9 mouse cellular contexts compared by ENCODE assay signal in the genomic region with DNA sequence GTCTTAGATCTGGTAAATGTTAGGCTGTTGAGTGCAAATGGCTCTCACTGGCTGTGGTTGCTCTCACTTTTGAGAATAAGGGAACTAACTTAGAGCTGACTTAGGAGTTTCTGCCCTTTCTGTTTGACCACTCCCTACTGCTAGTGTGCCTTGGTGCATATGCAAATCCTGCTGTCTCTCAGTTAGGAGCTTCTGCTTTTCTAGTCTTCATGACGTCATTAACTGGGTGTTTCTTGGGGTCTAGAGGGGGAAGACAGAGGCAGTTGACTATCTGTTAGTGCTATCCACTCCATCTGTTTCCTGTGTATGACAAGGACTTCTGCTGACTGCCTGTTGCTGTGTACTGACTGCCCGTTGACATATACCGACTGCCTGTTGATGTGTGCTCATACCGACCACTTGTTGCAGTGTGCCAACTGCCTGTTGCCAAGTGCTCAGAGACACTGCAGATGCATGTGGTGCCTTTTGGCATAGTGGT. TPM values are rescaled to one million over a fixed set of nuclear protein-coding genes. Genes with fewer than 3 reads are reported as not detected.
A peak's percentile ranks its signal among the peaks of the same experiment; 100 is the strongest.
DNase-seq lines count a peak whose midpoint lies in the region; ATAC-seq and TF ChIP-seq lines count a peak whose summit lies in the region.
"Had no signal": no experiment of that assay in that cellular context is flagged by ENCODE, and none has a peak within 500 bp of the region (broad histone marks: within the 10 kb centered on the region; RNA-seq: fewer than 3 reads in every experiment).

No protein-coding gene starts in this region.

- H3K36me3 ChIP-seq in hindbrain, postnatal 0 days (ENCODE audit: insufficient read depth, low read length) = no peaks in the 10 kb centered on the region
- H3K36me3 ChIP-seq in hindbrain, embryonic 16.5 days (ENCODE audit: control insufficient read depth, insufficient read depth, low read length) = no peaks in the 10 kb centered on the region
- no peaks in the 10 kb centered on the region for H3K36me3 ChIP-seq in ES-E14 (ENCODE audit: control insufficient read depth, insufficient read depth, low read length, poor library complexity, severe bottlenecking)
- H3K36me3 ChIP-seq: limb, embryonic 13.5 days had no signal

- no peak overlapping the region for H3K27ac ChIP-seq in hindbrain, postnatal 0 days
- no peak overlapping the region for H3K27ac ChIP-seq in hindbrain, embryonic 16.5 days (ENCODE audit: low read depth, low read length)
- peak overlapping the region; percentile 25; the same call in 1 of the 2 replicates for H3K27ac ChIP-seq in ES-E14 (ENCODE audit: insufficient read depth, low read depth, low read length, poor library complexity, severe bottlenecking)
- H3K27ac ChIP-seq: limb, embryonic 13.5 days had no signal

- H3K4me2 ChIP-seq in hindbrain, postnatal 0 days (ENCODE audit: low read depth, low read length) = no peak overlapping the region
- H3K4me2 ChIP-seq in hindbrain, embryonic 16.5 days (ENCODE audit: low read length) = no peak overlapping the region
- H3K4me2 ChIP-seq: limb, embryonic 13.5 days had no signal

- H3K27me3 ChIP-seq in hindbrain, postnatal 0 days (ENCODE audit: insufficient read depth, low read length) = no peaks in the 10 kb centered on the region
- no peaks in the 10 kb centered on the region for H3K27me3 ChIP-seq in hindbrain, embryonic 16.5 days (replicated peaks; ENCODE audit: control insufficient read depth, insufficient read depth, low read length)
- H3K27me3 ChIP-seq: limb, embryonic 13.5 days had no signal

- H3K4me3 ChIP-seq in hindbrain, postnatal 0 days (ENCODE audit: low read length) = no peak overlapping the region
- no peak overlapping the region for H3K4me3 ChIP-seq in hindbrain, embryonic 16.5 days (ENCODE audit: low read length)
- no peak overlapping the region for H3K4me3 ChIP-seq in ES-E14 (ENCODE audit: insufficient read depth in 1 of 2, low read depth in 1 of 2, low read length in 2 of 2, poor library complexity in 1 of 2, severe bottlenecking in 1 of 2)
- H3K4me3 ChIP-seq: limb, embryonic 13.5 days had no signal

- in situ Hi-C loops in ES-E14 (cut with MboI; ENCODE audit: low sequenced_read_pairs in 2 of 2, unreplicated experiment in 2 of 2) = no loop called here

- 0 out of 2 replicates have a peak, but pooled peaks have one; percentile 18 for ATAC-seq in hindbrain, postnatal 0 days
- no peak for ATAC-seq in hindbrain, embryonic 16.5 days

- no peaks in the 10 kb centered on the region for H3K9me3 ChIP-seq in hindbrain, postnatal 0 days (ENCODE audit: low read length)
- H3K9me3 ChIP-seq in hindbrain, embryonic 16.5 days (ENCODE audit: control insufficient read depth, low read length) = no peaks in the 10 kb centered on the region
- no peaks in the 10 kb centered on the region for H3K9me3 ChIP-seq in ES-E14 (ENCODE audit: control insufficient read depth, insufficient read depth, low read depth, low read length)
- H3K9me3 ChIP-seq: limb, embryonic 13.5 days had no signal

- 39% methylated on average over 4 of the region's 4 CpGs for WGBS in hindbrain, postnatal 0 days
- WGBS in hindbrain, embryonic 16.5 days = 41% methylated on average over 4 of the region's 4 CpGs

- no peak for TF ChIP-seq CTCF in hindbrain, postnatal 0 days (IDR thresholded peaks at IDR 0.05; ENCODE audit: low read depth)

- H3K9ac ChIP-seq in hindbrain, postnatal 0 days (replicated peaks; ENCODE audit: low read length) = no peak overlapping the region
- H3K9ac ChIP-seq in hindbrain, embryonic 16.5 days (ENCODE audit: low read depth, low read length) = no peak overlapping the region
- H3K9ac ChIP-seq in ES-E14 (ENCODE audit: insufficient read depth, low read depth, low read length, poor library complexity, severe bottlenecking) = no peak overlapping the region
- H3K9ac ChIP-seq: limb, embryonic 13.5 days had no signal

- H3K4me1 ChIP-seq in hindbrain, postnatal 0 days (ENCODE audit: insufficient read depth, low read length) = peaks cover 7% of the 10 kb centered on the region; the same call in 1 of the 2 replicates
- H3K4me1 ChIP-seq in hindbrain, embryonic 16.5 days (ENCODE audit: control insufficient read depth, insufficient read depth, low read depth, low read length) = no peaks in the 10 kb centered on the region
- peaks cover 7 to 12% of the 10 kb centered on the region in 2 experiments; a peak in 2 of 4 replicates for H3K4me1 ChIP-seq in ES-E14 (ENCODE audit: control insufficient read depth in 2 of 2, insufficient read depth in 2 of 2, low read length in 2 of 2, poor library complexity in 1 of 2)

- no peak for DNase-seq in hindbrain, postnatal 0 days (ENCODE audit: low spot score)
- DNase-seq in ES-E14 (ENCODE audit: low read depth, low spot score) = no peak
- peak; percentile 60 for DNase-seq in induced T-regulatory cell, adult 2 months (ENCODE audit: low read depth)
- peak; percentile 61 to 72 for DNase-seq in monocyte, adult 2 months (ENCODE audit: low read depth in 1 of 2, low spot score in 2 of 2)
- no peak for DNase-seq in ovary, postnatal 14 days (ENCODE audit: low spot score)
- no peak for DNase-seq in urinary bladder, postnatal 25 days (ENCODE audit: low spot score)
- no peak for DNase-seq in right cerebral cortex, postnatal 36 days (ENCODE audit: low spot score in 2 of 2)

TF ChIP-seq in ES-E14, 5 proteins besides CTCF, POLR2A, EP300 and RAD21:
- TF ChIP-seq ZC3H11A (IDR thresholded peaks at IDR 0.05; ENCODE audit: borderline replicate concordance, low read depth, low read length) (no peak), ZNF384 (IDR thresholded peaks at IDR 0.05; ENCODE audit: low read depth, low read length) (no peak), HCFC1 (IDR thresholded peaks at IDR 0.05; ENCODE audit: borderline replicate concordance, insufficient read depth, low read length) (no peak), MAFK (IDR thresholded peaks at IDR 0.05; ENCODE audit: insufficient read depth, low read depth, low read length) (no peak), CHD2 (IDR thresholded peaks at IDR 0.05; ENCODE audit: low read depth, low read length) (no peak)

RNA-seq across cellular contexts. Expression of gene Sipa1l1, which starts 56.7 kb away (rescaled TPM):
- 22.9 and 24.3 TPM in 2 replicates for total RNA-seq in hindbrain, postnatal 0 days (2014; rRNA removed)
- polyA plus RNA-seq in hindbrain, postnatal 0 days (2015; fragmentation: Nextera tagmentation; extraction: Ambion mirVana) = 7.6 and 8.2 TPM in 2 replicates
- polyA plus RNA-seq in hindbrain, embryonic 16.5 days (2015; fragmentation: Nextera tagmentation; extraction: Ambion mirVana) = 11.1 and 11.2 TPM in 2 replicates
- 31.8 and 40.5 TPM in 2 replicates for total RNA-seq in ES-E14 (2012; rRNA removed)

Comparison
In these comparisons a context has a peak if more than half of its experiments do, and no peak if none do; other contexts are left out.
1. DNase-seq: peak in induced T-regulatory cell, adult 2 months (single experiment) and monocyte, adult 2 months (2 of 2); none in hindbrain, postnatal 0 days (single experiment), ES-E14 (single experiment), ovary, postnatal 14 days (single experiment), urinary bladder, postnatal 25 days (single experiment) and right cerebral cortex, postnatal 36 days (0 of 2).